ENCODE assay signal across 10 mouse cellular contexts in genomic region chr2:58534379-58534778, GRCm38 (mm10). TPM values are rescaled to one million over a fixed set of nuclear protein-coding genes. Genes with fewer than 3 reads are reported as not detected.
DNase-seq lines count a peak whose midpoint lies in the region; ATAC-seq lines count a peak whose summit lies in the region.
"Had no signal": no experiment of that assay in that cellular context is flagged by ENCODE, and none has a peak within 500 bp of the region (broad histone marks: within the 10 kb centered on the region; RNA-seq: fewer than 3 reads in every experiment).

No protein-coding gene starts in this region.

- H3K27ac ChIP-seq in heart, embryonic 10.5 days = peak overlapping the region; percentile 74; the same call in 1 of the 2 replicates

- no peaks in the 10 kb centered on the region for H3K9me3 ChIP-seq in heart, embryonic 10.5 days

- H3K4me1 ChIP-seq in heart, embryonic 10.5 days = peaks cover 95% of the 10 kb centered on the region

- H3K27me3 ChIP-seq in heart, embryonic 10.5 days (ENCODE audit: insufficient read depth, poor library complexity, severe bottlenecking) = no peaks in the 10 kb centered on the region

- ATAC-seq in granulocyte monocyte progenitor cell, adult 5-6 weeks (replicated peaks; ENCODE audit: poor library complexity, severe bottlenecking) = peak; percentile 78

- H3K36me3 ChIP-seq in heart, embryonic 10.5 days = peaks cover 7% of the 10 kb centered on the region; the same call in 1 of the 2 replicates

- H3K4me3 ChIP-seq in heart, embryonic 10.5 days = no peak overlapping the region

- no peak for DNase-seq in heart, embryonic 10.5 days (ENCODE audit: low spot score)
- no peak for DNase-seq in heart, postnatal 36 days
- DNase-seq in layer of hippocampus, adult 9-11 months = peak; percentile 49
- DNase-seq in layer of hippocampus, adult 8-10 months (ENCODE audit: low spot score in 2 of 2) = no peak
- peak; percentile 50 for DNase-seq in brain, adult 2 months (ENCODE audit: low read depth, low spot score)
- no peak for DNase-seq in embryo, embryonic 10.5 days (ENCODE audit: low spot score)
- DNase-seq in T-cell, adult 2 months (ENCODE audit: low spot score) = no peak
- DNase-seq: B cell, adult 2 months had no signal

- intact Hi-C loops in heart, postnatal 36 days (cut with DNase I) = no loop called here

- 63% methylated on average over 4 of the region's 4 CpGs for WGBS in heart, embryonic 10.5 days

RNA-seq across cellular contexts. Expression of gene Acvr1, which starts 32.6 kb away (rescaled TPM):
- 9.4 and 11.1 TPM in 2 replicates for polyA plus RNA-seq in heart, embryonic 10.5 days (2016; fragmentation: Nextera tagmentation; extraction: Ambion mirVana)
- total RNA-seq in heart, postnatal 36 days (2021) = 10 to 100 TPM; 16.0 to 16.8 TPM
- total RNA-seq in layer of hippocampus, adult 8-10 months (2022) = 10 to 100 TPM; 43.1 to 45.5 (median 44.5) TPM
- 2.9 and 3.9 TPM in 2 replicates for total RNA-seq in granulocyte monocyte progenitor cell, adult 5-6 weeks (2014; fragmentation: Nextera tagmentation)
- total RNA-seq in granulocyte monocyte progenitor cell, adult 5-6 weeks (2017) = 0.78 and 0.88 TPM in 2 replicates
- total RNA-seq: neutrophil, adult 5-6 weeks had no signal

RNA-seq across cellular contexts. Expression of gene Upp2, which starts 32.7 kb away (rescaled TPM):
- 5.8 and 8.2 TPM in 2 replicates for polyA plus RNA-seq in heart, embryonic 10.5 days (2016; fragmentation: Nextera tagmentation; extraction: Ambion mirVana)
- total RNA-seq in heart, postnatal 36 days (2021) = 1 to 10 TPM; 2.7 to 5.0 TPM
- 10 to 100 TPM; 30.7 to 36.8 (median 32.4) TPM for total RNA-seq in layer of hippocampus, adult 8-10 months (2022)
- total RNA-seq in granulocyte monocyte progenitor cell, adult 5-6 weeks (2014; fragmentation: Nextera tagmentation) = 0.09 TPM in 1 of 2 replicates, not detected in the other
- total RNA-seq in granulocyte monocyte progenitor cell, adult 5-6 weeks (2017) = not detected in 2 replicates
- total RNA-seq: neutrophil, adult 5-6 weeks had no signal

Comparison
In these comparisons a context has a peak if more than half of its experiments do, and no peak if none do; other contexts are left out.
1. DNase-seq: peak in layer of hippocampus, adult 9-11 months (single experiment) and brain, adult 2 months (single experiment); none in heart, embryonic 10.5 days (single experiment), heart, postnatal 36 days (0 of 2), layer of hippocampus, adult 8-10 months (0 of 2), embryo, embryonic 10.5 days (single experiment) and T-cell, adult 2 months (single experiment).
2. RNA of gene Upp2, which starts 32.7 kb away (total RNA-seq): 30.7 to 36.8 TPM in layer of hippocampus, adult 8-10 months; 2.7 to 5.0 TPM in heart, postnatal 36 days and 0.09 TPM in granulocyte monocyte progenitor cell, adult 5-6 weeks; every median in the first group is over 4 times any median in the second.